Mouse (Mus musculus) C2C12 (cell line): ENCODE data around the gene Thap3. TPM values are rescaled to one million over a fixed set of nuclear protein-coding genes. Genes with fewer than 3 reads are reported as not detected.

Experiments used
- H3K27me3 ChIP-seq: one replicate; pipeline ENCODE4 v1.6.1; 2011; ENCODE audit not compliant: control insufficient read depth, insufficient read depth, insufficient read length
- H3K36me3 ChIP-seq: one replicate; pipeline ENCODE4 v1.6.1; 2011; ENCODE audit not compliant: control insufficient read depth, insufficient read depth
- H3K4me3 ChIP-seq: one replicate; pipeline ENCODE4 v1.5.1; 2011; ENCODE audit warnings: mild to moderate bottlenecking, control low read depth; ENCODE audit not compliant: poor library complexity, insufficient read depth, severe bottlenecking
- H3K79me2 ChIP-seq: one replicate; pipeline ENCODE4 v1.6.1; 2011; ENCODE audit not compliant: control insufficient read depth, insufficient read depth
- H3K79me3 ChIP-seq: one replicate; pipeline ENCODE4 v1.6.1; 2011; ENCODE audit warnings: low read depth, control low read depth
- H3ac ChIP-seq: one replicate; pipeline ENCODE3; 2011; ENCODE audit warnings: low read depth; ENCODE audit not compliant: control insufficient read depth, insufficient read length
- CEBPB ChIP-seq: IDR thresholded peaks from one replicate; pipeline ENCODE4 v1.6.1; 2011; ENCODE audit warnings: low read depth, mild to moderate bottlenecking, control low read depth, moderate library complexity
- CTCF ChIP-seq: IDR thresholded peaks from one replicate; pipeline ENCODE4 v1.5.1; 2011; ENCODE audit not compliant: control insufficient read depth, insufficient read depth, insufficient read length
- FOSL1 ChIP-seq: IDR thresholded peaks from one replicate; pipeline ENCODE4 v1.8.0; 2011; ENCODE audit warnings: mild to moderate bottlenecking, low read length; ENCODE audit not compliant: poor library complexity, insufficient read depth, severe bottlenecking
- MAX ChIP-seq: IDR thresholded peaks from one replicate; pipeline ENCODE4 v1.6.1; 2011; ENCODE audit warnings: mild to moderate bottlenecking, control low read depth
- MYOD1 ChIP-seq: IDR thresholded peaks from one replicate; pipeline ENCODE4 v1.6.1; 2011; ENCODE audit warnings: low read depth; ENCODE audit not compliant: control insufficient read depth, insufficient read length
- MYOG ChIP-seq: IDR thresholded peaks from one replicate; pipeline ENCODE4 v1.6.1; 2011; ENCODE audit not compliant: control insufficient read depth, insufficient read length; ENCODE audit errors: extremely low read depth
- USF1 ChIP-seq: IDR thresholded peaks from one replicate; pipeline ENCODE4 v1.6.1; 2011; ENCODE audit warnings: low read depth, mild to moderate bottlenecking, control low read depth, moderate library complexity
- polyA plus RNA-seq: library from polyadenylated mRNA; unstranded; fragments of >200 nt; fragmentation: generic; extraction: Trizol; gene quantifications from one replicate; pipeline ENCODE4 v1.2.1, GENCODE M21; 2012; ENCODE audit warnings: missing spikeins

Thap3 gene
- polyA plus RNA-seq, 1 experiment = 32.8 TPM

GRCm38 (mm10) chr4:151980699-151981098 is 8.1 kb downstream of the Thap3 start:
- Histone ChIP-seq H3K36me3 (peaks cover 52% of the 10 kb centered on the region), H3ac (no peak overlapping the region), H3K27me3 (no peaks in the 10 kb centered on the region), H3K79me2 (no peaks in the 10 kb centered on the region), H3K79me3 (no peaks in the 10 kb centered on the region), H3K4me3 (no peak overlapping the region)
- TF ChIP-seq CTCF = no peak
- no peak for TF ChIP-seq CEBPB
- TF ChIP-seq MAX = no peak
- no peak for TF ChIP-seq FOSL1
- TF ChIP-seq MYOD1 = no peak
- no peak for TF ChIP-seq MYOG
- TF ChIP-seq USF1 = no peak

GRCm38 (mm10) chr4:151977748-151978147 is 11.0 kb downstream of the Thap3 start:
- TF ChIP-seq CTCF (peak; percentile 79), MAX (no peak)
- Histone ChIP-seq H3K4me3 (no peak overlapping the region), H3K79me3 (no peaks in the 10 kb centered on the region), H3ac (no peak overlapping the region), H3K36me3 (peaks cover 63% of the 10 kb centered on the region), H3K27me3 (no peaks in the 10 kb centered on the region), H3K79me2 (no peaks in the 10 kb centered on the region)

DNA sequence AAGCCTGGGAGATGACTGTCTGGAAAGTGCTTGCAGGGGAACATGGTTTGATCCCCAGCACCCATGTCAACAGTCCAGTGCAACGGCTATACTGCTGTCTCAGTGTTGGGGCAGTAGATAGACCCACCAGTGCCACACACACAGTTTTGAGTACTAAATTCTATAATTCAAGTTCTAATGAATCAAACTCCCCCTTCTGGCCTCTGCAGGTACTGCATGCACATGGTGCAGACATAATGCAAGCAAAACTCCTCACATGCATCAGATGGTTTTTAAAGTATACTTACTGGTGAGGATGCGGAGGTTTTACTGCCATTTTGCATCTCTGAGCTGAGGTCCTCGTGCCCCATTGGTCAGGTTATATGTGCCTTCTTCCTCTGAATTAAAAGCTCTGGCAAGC is 13.4 kb downstream of the Thap3 start:
- Histone ChIP-seq H3K27me3 (no peaks in the 10 kb centered on the region), H3K79me2 (no peaks in the 10 kb centered on the region), H3K4me3 (no peak overlapping the region), H3K79me3 (no peaks in the 10 kb centered on the region), H3ac (no peak overlapping the region), H3K36me3 (peaks cover 59% of the 10 kb centered on the region)
- TF ChIP-seq MYOG = no peak
- no peak for TF ChIP-seq USF1
- no peak for TF ChIP-seq FOSL1
- TF ChIP-seq CEBPB = no peak
- no peak for TF ChIP-seq MAX
- TF ChIP-seq MYOD1 = no peak
- no peak for TF ChIP-seq CTCF

- H3K36me3 ChIP-seq = peaks cover 47% of the 10 kb centered on the region
- no peaks in the 10 kb centered on the region for H3K79me3 ChIP-seq
- H3K79me2 ChIP-seq = no peaks in the 10 kb centered on the region
- no peaks in the 10 kb centered on the region for H3K27me3 ChIP-seq
- no peak overlapping the region for H3K4me3 ChIP-seq
- H3ac ChIP-seq = no peak overlapping the region
- TF ChIP-seq MAX = no peak
- no peak for TF ChIP-seq MYOG
- no peak for TF ChIP-seq FOSL1
- TF ChIP-seq MYOD1 = no peak
- no peak for TF ChIP-seq CEBPB
- no peak for TF ChIP-seq USF1
- TF ChIP-seq CTCF = no peak
These were observed 16.4 kb downstream of the Thap3 start for GRCm38 (mm10) chr4:151972221-151972967.

GRCm38 (mm10) chr4:151968204-151968921 is 20.4 kb downstream of the Thap3 start:
- H3K4me3 ChIP-seq = no peak overlapping the region
- H3K36me3 ChIP-seq = peaks cover 47% of the 10 kb centered on the region
- H3K27me3 ChIP-seq = no peaks in the 10 kb centered on the region

More at GRCm38 (mm10) chr4:151968204-151968921, 20.4 kb downstream of the Thap3 start:
- no peak for TF ChIP-seq MAX
- no peak for TF ChIP-seq MYOD1
- TF ChIP-seq FOSL1 = no peak
- TF ChIP-seq USF1 = no peak
- TF ChIP-seq CTCF = no peak
- no peak for TF ChIP-seq MYOG
- no peak for TF ChIP-seq CEBPB
- H3K79me3 ChIP-seq = no peaks in the 10 kb centered on the region
- H3ac ChIP-seq = no peak overlapping the region
- H3K79me2 ChIP-seq = no peaks in the 10 kb centered on the region
